Mouse (Mus musculus) hindbrain, postnatal 0 days (tissue): Measurements from ENCODE around the gene Clic4. TPM values are rescaled to one million over a fixed set of nuclear protein-coding genes. Genes with fewer than 3 reads are reported as not detected.
A peak's percentile ranks its signal among the peaks of the same experiment; 100 is the strongest.

Experiments
- ATAC-seq: fragments of 200-750 bp; cut with Nextera tagmentation; 2 replicates; pipeline ENCODE4 v1.8.0; 2017; ENCODE audit warnings: mild to moderate bottlenecking, moderate TSS enrichment, moderate library complexity
- DNase-seq: peaks from one replicate; pipeline ENCODE4 v3.0.0-alpha.2; 2015; ENCODE audit warnings: low spot score
- H3K27ac ChIP-seq: fragments of 300-500 bp; sonication (generic); 2 replicates; pipeline ENCODE4 v1.5.1; 2014; ENCODE audit warnings: mild to moderate bottlenecking
- H3K27me3 ChIP-seq: fragments of 300-500 bp; sonication (generic); 2 replicates; pipeline ENCODE4 v1.6.1; 2014; ENCODE audit warnings: low read length, mixed read lengths; ENCODE audit not compliant: insufficient read depth
- H3K36me3 ChIP-seq: fragments of 300-500 bp; sonication (generic); 2 replicates; pipeline ENCODE4 v1.6.1; 2014; ENCODE audit warnings: low read length, mixed read lengths; ENCODE audit not compliant: insufficient read depth
- H3K4me1 ChIP-seq: fragments of 300-500 bp; sonication (generic); 2 replicates; pipeline ENCODE4 v1.6.1; 2014; ENCODE audit warnings: antibody characterized with exemption, low read length, mixed read lengths; ENCODE audit not compliant: insufficient read depth
- H3K4me2 ChIP-seq: fragments of 300-500 bp; sonication (generic); 2 replicates; pipeline ENCODE4 v1.6.1; 2014; ENCODE audit warnings: low read depth, mild to moderate bottlenecking, low read length, moderate library complexity, mixed read lengths
- H3K4me3 ChIP-seq: fragments of 300-500 bp; sonication (generic); 2 replicates; pipeline ENCODE4 v1.5.1; 2014; ENCODE audit warnings: low read length
- H3K9ac ChIP-seq: fragments of 300-500 bp; sonication (generic); replicated peaks from 2 replicates; pipeline ENCODE4 v1.6.1; 2014; ENCODE audit warnings: mild to moderate bottlenecking, low read length, moderate library complexity, mixed read lengths
- H3K9me3 ChIP-seq: fragments of 300-500 bp; sonication (generic); 2 replicates; pipeline ENCODE4 v1.6.1; 2016; ENCODE audit warnings: low read length, mixed read lengths
- CTCF ChIP-seq: IDR thresholded peaks from 2 replicates; pipeline ENCODE4 v1.5.1; 2016; ENCODE audit warnings: antibody characterized with exemption, control low read depth, low read depth
- WGBS: fragments of 180-500 bp; shearing (Covaris S2); extraction: QIAGEN DNeasy Blood & Tissue Kit; methylation state at CpG from one replicate; pipeline ENCODE4 v1.1.7; 2014; 5-methylcytosine and 5-hydroxymethylcytosine counted together
- polyA plus RNA-seq: library from polyadenylated mRNA; unstranded; fragments of >200 nt; fragmentation: Nextera tagmentation; extraction: Ambion mirVana; gene quantifications from 2 replicates; pipeline ENCODE4 v1.2.1, GENCODE M21; 2015
- total RNA-seq: library from RNA; depleted of rRNA; stranded (reverse); fragments of >200 nt; gene quantifications from 2 replicates; pipeline ENCODE4 v1.2.3, GENCODE M21; 2014

Clic4 gene
- total and polyA plus RNA-seq, 2 experiments from 2014 or later: 57.1 to 70.1 TPM

DNA sequence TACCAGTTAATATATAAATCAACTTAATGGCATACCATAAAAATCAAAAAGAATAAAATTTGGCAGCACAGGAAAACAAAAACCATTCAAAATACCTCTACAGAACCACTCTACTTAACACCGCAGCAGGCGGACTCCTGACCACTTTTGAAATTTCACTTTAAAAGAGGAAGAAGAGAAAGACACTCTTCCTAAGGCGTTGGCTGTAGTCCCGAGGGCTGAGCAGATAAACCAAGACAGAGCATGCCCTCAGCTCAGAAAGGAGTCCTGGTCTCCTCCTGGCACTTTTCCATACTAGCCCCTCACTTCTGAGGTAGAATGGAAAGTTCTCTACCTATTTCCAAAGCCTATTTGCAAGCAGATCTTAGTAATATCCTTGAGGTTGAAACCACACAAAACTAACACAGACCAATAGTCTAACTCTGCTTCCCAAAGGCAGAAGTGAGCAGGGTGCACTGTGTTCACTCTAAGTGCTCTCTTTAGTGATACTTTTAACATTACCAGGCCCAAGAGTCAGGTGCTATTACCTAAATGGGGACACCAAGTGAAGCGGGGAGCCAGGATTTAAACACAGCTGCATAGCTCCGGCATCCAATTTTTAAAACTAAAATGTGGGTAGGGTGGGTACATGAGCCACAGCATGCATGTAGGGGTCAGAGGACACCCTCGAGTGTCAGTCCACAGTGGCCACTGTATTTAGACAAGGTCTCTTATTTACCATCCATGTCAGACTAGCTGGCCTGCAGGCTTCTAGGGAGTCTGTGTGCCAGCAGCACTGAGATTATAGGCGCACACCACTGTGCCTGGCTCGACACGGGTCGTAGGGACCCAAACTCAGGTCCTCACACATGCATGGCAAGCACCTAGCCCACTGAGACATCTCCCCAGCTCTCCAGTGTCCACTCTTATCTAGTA lies 15.8 kb downstream of the Clic4 start:
- Histone ChIP-seq H3K4me1 (peaks cover 5% of the 10 kb centered on the region), H3K36me3 (no peaks in the 10 kb centered on the region), H3K9ac (no peak overlapping the region), H3K4me2 (no peak overlapping the region), H3K9me3 (no peaks in the 10 kb centered on the region), H3K27me3 (no peaks in the 10 kb centered on the region), H3K4me3 (no peak overlapping the region), H3K27ac (no peak overlapping the region)
- no peak for ATAC-seq
- TF ChIP-seq CTCF: no peak
- no peak for DNase-seq
- WGBS: 90% methylated on average over 11 of the region's 11 CpGs

GRCm38 (mm10) chr4:135254770-135255169 lies 17.8 kb downstream of the Clic4 start:
- no peak for ATAC-seq
- Histone ChIP-seq H3K4me1 (peaks cover 5% of the 10 kb centered on the region), H3K9me3 (no peaks in the 10 kb centered on the region), H3K4me2 (no peak overlapping the region), H3K27ac (peak overlapping the region; percentile 45; the same call in 1 of the 2 replicates), H3K36me3 (no peaks in the 10 kb centered on the region), H3K9ac (no peak overlapping the region), H3K27me3 (no peaks in the 10 kb centered on the region), H3K4me3 (no peak overlapping the region)
- WGBS: 58% methylated on average over 3 of the region's 3 CpGs
- no peak for DNase-seq
- no peak for TF ChIP-seq CTCF

GRCm38 (mm10) chr4:135254321-135254720 lies 18.3 kb downstream of the Clic4 start:
- Histone ChIP-seq H3K27ac (peak overlapping the region; percentile 45; the same call in 1 of the 2 replicates), H3K4me2 (no peak overlapping the region)

DNA sequence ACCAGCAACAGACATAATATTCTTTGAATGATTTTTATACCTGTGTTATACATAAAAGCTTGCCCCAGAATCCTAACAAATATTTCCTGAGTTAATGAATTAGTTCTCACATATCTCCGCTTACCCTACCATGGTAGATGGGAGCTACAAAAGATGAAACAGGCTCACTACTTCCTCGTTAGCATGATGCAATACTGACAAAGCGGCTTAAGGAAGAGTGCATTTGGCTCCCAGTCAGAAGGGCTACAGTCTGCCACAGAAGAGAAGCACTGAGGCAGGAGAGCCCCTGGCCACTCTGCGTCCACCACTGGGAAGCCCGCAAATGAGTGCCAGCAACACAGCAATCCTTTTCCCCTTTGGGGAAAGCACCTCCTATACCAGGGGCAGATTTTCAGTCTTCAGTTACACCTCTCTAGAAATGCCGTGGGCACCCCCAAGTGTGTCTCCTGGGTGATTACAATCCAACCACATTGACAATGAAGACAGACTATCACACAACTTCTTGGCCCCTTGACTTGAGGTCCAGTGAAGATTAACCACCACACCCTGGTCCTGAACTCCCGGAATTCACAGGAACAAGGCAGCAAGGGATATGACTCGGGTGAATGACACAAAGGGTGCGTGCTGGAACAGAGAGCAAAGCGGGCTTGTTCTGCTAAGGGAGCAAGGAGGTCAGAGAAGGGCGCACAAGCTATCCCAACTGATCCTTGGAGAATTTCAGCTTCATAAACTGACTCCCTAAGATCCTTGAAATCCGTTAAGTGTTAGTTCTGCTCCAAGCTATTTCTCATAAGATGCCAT lies 19.2 kb downstream of the Clic4 start:
- no peak for ATAC-seq
- TF ChIP-seq CTCF: no peak

More at GRCm38 (mm10) chr4:135254321-135254720, 18.3 kb downstream of the Clic4 start:
- WGBS: 69% methylated on average over 4 of the region's 4 CpGs
- no peak for ATAC-seq
- no peaks in the 10 kb centered on the region for H3K27me3 ChIP-seq
- no peak for DNase-seq
- no peak for TF ChIP-seq CTCF
- no peak overlapping the region for H3K4me3 ChIP-seq
- H3K36me3 ChIP-seq: no peaks in the 10 kb centered on the region
- H3K9ac ChIP-seq: no peak overlapping the region
- H3K4me1 ChIP-seq: peaks cover 5% of the 10 kb centered on the region
- H3K9me3 ChIP-seq: no peaks in the 10 kb centered on the region

GRCm38 (mm10) chr4:135251801-135252200 lies 20.8 kb downstream of the Clic4 start:
- no peak for DNase-seq
- WGBS: 26% methylated on average over 2 of the region's 2 CpGs
- H3K4me1 ChIP-seq: no peaks in the 10 kb centered on the region
- H3K9me3 ChIP-seq: no peaks in the 10 kb centered on the region
- H3K9ac ChIP-seq: no peak overlapping the region
- TF ChIP-seq CTCF: no peak
- H3K4me3 ChIP-seq: no peak overlapping the region
- H3K4me2 ChIP-seq: no peak overlapping the region
- H3K27ac ChIP-seq: no peak overlapping the region
- no peaks in the 10 kb centered on the region for H3K27me3 ChIP-seq
- no peaks in the 10 kb centered on the region for H3K36me3 ChIP-seq
- ATAC-seq: no peak

More for the DNA sequence above, 19.2 kb downstream of the Clic4 start:
- H3K9me3 ChIP-seq: no peaks in the 10 kb centered on the region
- no peak overlapping the region for H3K9ac ChIP-seq
- no peak for DNase-seq
- H3K4me1 ChIP-seq: peaks cover 4% of the 10 kb centered on the region
- H3K4me2 ChIP-seq: no peak overlapping the region
- no peaks in the 10 kb centered on the region for H3K36me3 ChIP-seq
- no peak overlapping the region for H3K4me3 ChIP-seq
- WGBS: 86% methylated on average over 12 of the region's 12 CpGs
- H3K27ac ChIP-seq: no peak overlapping the region; the same call in 1 of the 2 replicates
- no peaks in the 10 kb centered on the region for H3K27me3 ChIP-seq

GRCm38 (mm10) chr4:135248250-135249018 lies 24.2 kb downstream of the Clic4 start:
- 72% methylated on average over 9 of the region's 9 CpGs for WGBS
- no peak for DNase-seq
- H3K4me3 ChIP-seq: no peak overlapping the region

More at GRCm38 (mm10) chr4:135248250-135249018, 24.2 kb downstream of the Clic4 start:
- no peaks in the 10 kb centered on the region for H3K4me1 ChIP-seq
- no peak overlapping the region for H3K27ac ChIP-seq
- no peak overlapping the region for H3K4me2 ChIP-seq
- H3K27me3 ChIP-seq: no peaks in the 10 kb centered on the region
- H3K9ac ChIP-seq: no peak overlapping the region
- H3K9me3 ChIP-seq: no peaks in the 10 kb centered on the region
- no peak for ATAC-seq
- peak; percentile 9; the same call in 1 of the 2 replicates for TF ChIP-seq CTCF
- no peaks in the 10 kb centered on the region for H3K36me3 ChIP-seq
